Mouse (Mus musculus): ENCODE measurements around the gene N4bp2. TPM values are rescaled to one million over a fixed set of nuclear protein-coding genes. Genes with fewer than 3 reads are reported as not detected.

Gene N4bp2
- polyA plus RNA-seq, 2 experiments = 31.3 to 39.1 TPM

DNA sequence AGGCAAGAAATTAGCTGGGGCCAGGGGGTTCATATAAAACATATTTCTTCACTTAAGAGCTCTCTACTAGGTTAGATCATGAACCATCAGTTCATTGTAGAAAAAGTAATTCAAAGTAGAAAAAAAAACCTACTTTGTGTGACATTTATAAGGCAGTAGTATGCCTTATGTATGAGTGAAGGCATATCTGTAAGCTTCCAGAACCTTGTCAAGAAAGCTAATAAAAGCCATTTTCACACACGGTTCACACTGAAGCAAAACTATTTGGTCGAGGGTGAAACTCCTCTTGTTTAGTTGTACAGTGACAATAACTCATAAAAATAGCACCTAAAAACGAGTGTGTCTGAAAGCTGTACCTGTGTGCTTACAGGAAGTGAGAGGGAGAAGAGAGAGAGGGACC lies 92.2 kb downstream of the N4bp2 start:
- no peak for ATAC-seq (ENCODE audit: low FRiP score, low read depth)
- Histone ChIP-seq H3K4me3 (replicated peaks; ENCODE audit: low read length) (no peak overlapping the region), H3K36me3 (ENCODE audit: control insufficient read depth, insufficient read depth, low read length) (no peaks in the 10 kb centered on the region), H3K27ac (replicated peaks; ENCODE audit: low read depth, low read length) (no peak overlapping the region), H3K9me3 (ENCODE audit: control insufficient read depth, low read length) (no peaks in the 10 kb centered on the region), H3K4me2 (replicated peaks; ENCODE audit: low read depth, low read length, severe bottlenecking) (no peak overlapping the region), H3K4me1 (ENCODE audit: control insufficient read depth, insufficient read depth, low read length) (no peaks in the 10 kb centered on the region), H3K27me3 (ENCODE audit: control insufficient read depth, insufficient read depth, low read length) (no peaks in the 10 kb centered on the region), H3K9ac (ENCODE audit: low read depth, low read length, severe bottlenecking) (no peak overlapping the region)
- DNase-seq (ENCODE audit: low spot score) = no peak
- 47% methylated on average over 3 of the region's 3 CpGs for WGBS
- TF ChIP-seq POLR2A (IDR thresholded peaks at IDR 0.05; ENCODE audit: borderline replicate concordance, extremely low read depth, insufficient read depth, insufficient read length) = no peak

GRCm38 (mm10) chr5:65856591-65857411 lies 93.5 kb downstream of the N4bp2 start:
- 87% methylated on average over 16 of the region's 17 CpGs for WGBS

DNA sequence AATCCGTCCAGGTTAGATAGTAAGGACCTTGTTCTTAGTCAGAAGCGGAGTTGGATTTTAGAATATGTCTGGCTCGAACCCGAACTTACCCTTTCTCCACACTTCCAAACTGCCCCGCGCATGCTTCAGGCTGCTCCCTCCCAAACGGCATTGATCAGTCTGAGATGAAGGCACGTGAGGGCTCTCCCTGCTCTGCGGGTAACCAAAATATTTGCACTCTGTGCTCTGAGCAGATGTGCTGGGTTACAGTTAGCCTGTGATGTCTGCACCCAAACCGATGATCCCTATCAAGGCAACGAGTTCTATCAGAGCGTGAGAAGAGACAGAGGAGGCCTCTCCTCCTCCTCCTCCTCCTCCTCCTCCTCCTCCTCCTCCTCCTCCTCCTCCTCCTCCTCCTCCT lies 94.6 kb downstream of the N4bp2 start:
- no peak for TF ChIP-seq POLR2A (IDR thresholded peaks at IDR 0.05; ENCODE audit: borderline replicate concordance, extremely low read depth, insufficient read depth, insufficient read length)
- Histone ChIP-seq H3K4me1 (ENCODE audit: control insufficient read depth, insufficient read depth, low read length) (no peaks in the 10 kb centered on the region), H3K27ac (replicated peaks; ENCODE audit: low read depth, low read length) (no peak overlapping the region), H3K4me2 (replicated peaks; ENCODE audit: low read depth, low read length, severe bottlenecking) (no peak overlapping the region), H3K36me3 (ENCODE audit: control insufficient read depth, insufficient read depth, low read length) (no peaks in the 10 kb centered on the region), H3K4me3 (replicated peaks; ENCODE audit: low read length) (no peak overlapping the region), H3K27me3 (ENCODE audit: control insufficient read depth, insufficient read depth, low read length) (no peaks in the 10 kb centered on the region), H3K9ac (ENCODE audit: low read depth, low read length, severe bottlenecking) (no peak overlapping the region), H3K9me3 (ENCODE audit: control insufficient read depth, low read length) (no peaks in the 10 kb centered on the region)
- ATAC-seq (ENCODE audit: low FRiP score, low read depth) (no peak), DNase-seq (ENCODE audit: low spot score) (no peak)
- WGBS = 72% methylated on average over 12 of the region's 12 CpGs

More at GRCm38 (mm10) chr5:65856591-65857411, 93.5 kb downstream of the N4bp2 start:
- Histone ChIP-seq H3K27me3 (ENCODE audit: control insufficient read depth, insufficient read depth, low read length) (no peaks in the 10 kb centered on the region), H3K27ac (replicated peaks; ENCODE audit: low read depth, low read length) (no peak overlapping the region), H3K4me1 (ENCODE audit: control insufficient read depth, insufficient read depth, low read length) (no peaks in the 10 kb centered on the region), H3K9ac (ENCODE audit: low read depth, low read length, severe bottlenecking) (no peak overlapping the region), H3K36me3 (ENCODE audit: control insufficient read depth, insufficient read depth, low read length) (no peaks in the 10 kb centered on the region), H3K9me3 (ENCODE audit: control insufficient read depth, low read length) (no peaks in the 10 kb centered on the region), H3K4me2 (replicated peaks; ENCODE audit: low read depth, low read length, severe bottlenecking) (no peak overlapping the region), H3K4me3 (replicated peaks; ENCODE audit: low read length) (no peak overlapping the region)
- TF ChIP-seq POLR2A (IDR thresholded peaks at IDR 0.05; ENCODE audit: borderline replicate concordance, extremely low read depth, insufficient read depth, insufficient read length) = no peak
- ATAC-seq (ENCODE audit: low FRiP score, low read depth) (no peak), DNase-seq (ENCODE audit: low spot score) (no peak)

GRCm38 (mm10) chr5:65858355-65858754 lies 95.0 kb downstream of the N4bp2 start:
- no peak for TF ChIP-seq POLR2A (IDR thresholded peaks at IDR 0.05; ENCODE audit: borderline replicate concordance, extremely low read depth, insufficient read depth, insufficient read length)
- H3K4me1 ChIP-seq (ENCODE audit: control insufficient read depth, insufficient read depth, low read length) = no peaks in the 10 kb centered on the region
- H3K27me3 ChIP-seq (ENCODE audit: control insufficient read depth, insufficient read depth, low read length) = no peaks in the 10 kb centered on the region
- ATAC-seq (ENCODE audit: low FRiP score, low read depth) = no peak
- H3K4me2 ChIP-seq (replicated peaks; ENCODE audit: low read depth, low read length, severe bottlenecking) = no peak overlapping the region
- 0 out of 2 replicates have a peak overlapping the region, but pooled peaks have one; percentile 38 for H3K27ac ChIP-seq (replicated peaks; ENCODE audit: low read depth, low read length)
- no peak overlapping the region for H3K4me3 ChIP-seq (replicated peaks; ENCODE audit: low read length)
- H3K36me3 ChIP-seq (ENCODE audit: control insufficient read depth, insufficient read depth, low read length) = no peaks in the 10 kb centered on the region
- no peak for DNase-seq (ENCODE audit: low spot score)
- no peak overlapping the region for H3K9ac ChIP-seq (ENCODE audit: low read depth, low read length, severe bottlenecking)
- 83% methylated on average over 3 of the region's 6 CpGs for WGBS
- H3K9me3 ChIP-seq (ENCODE audit: control insufficient read depth, low read length) = no peaks in the 10 kb centered on the region

GRCm38 (mm10) chr5:65858898-65859297 lies 95.6 kb downstream of the N4bp2 start:
- Histone ChIP-seq H3K4me2 (replicated peaks; ENCODE audit: low read depth, low read length, severe bottlenecking) (no peak overlapping the region), H3K9ac (ENCODE audit: low read depth, low read length, severe bottlenecking) (no peak overlapping the region), H3K27me3 (ENCODE audit: control insufficient read depth, insufficient read depth, low read length) (no peaks in the 10 kb centered on the region), H3K4me3 (replicated peaks; ENCODE audit: low read length) (no peak overlapping the region), H3K36me3 (ENCODE audit: control insufficient read depth, insufficient read depth, low read length) (no peaks in the 10 kb centered on the region), H3K4me1 (ENCODE audit: control insufficient read depth, insufficient read depth, low read length) (no peaks in the 10 kb centered on the region), H3K27ac (replicated peaks; ENCODE audit: low read depth, low read length) (0 out of 2 replicates have a peak overlapping the region, but pooled peaks have one; percentile 38), H3K9me3 (ENCODE audit: control insufficient read depth, low read length) (no peaks in the 10 kb centered on the region)
- DNase-seq (ENCODE audit: low spot score) (peak; percentile 73), ATAC-seq (ENCODE audit: low FRiP score, low read depth) (peak; percentile 83)
- no peak for TF ChIP-seq POLR2A (IDR thresholded peaks at IDR 0.05; ENCODE audit: borderline replicate concordance, extremely low read depth, insufficient read depth, insufficient read length)
- WGBS = 42% methylated on average over 12 of the region's 12 CpGs

Data from limb, embryonic 14.5 days (tissue).